Mouse (Mus musculus) liver, embryonic 11.5 days (tissue): Measurements from ENCODE around the gene Svopl. TPM values are rescaled to one million over a fixed set of nuclear protein-coding genes. Genes with fewer than 3 reads are reported as not detected.

Source experiments
- ATAC-seq: fragments of 200-750 bp; cut with Nextera tagmentation; replicated peaks from 2 replicates; pipeline ENCODE4 v1.8.0; 2017; ENCODE audit warnings: moderate number of reproducible peaks, mild to moderate bottlenecking, moderate TSS enrichment, moderate library complexity; ENCODE audit not compliant: low FRiP score
- DNase-seq: peaks from one replicate; pipeline ENCODE4 v3.0.0-alpha.2; 2017; ENCODE audit warnings: low spot score
- H3K27ac ChIP-seq: fragments of 300-500 bp; sonication (generic); 2 replicates; pipeline ENCODE4 v1.5.1; 2014; ENCODE audit warnings: mild to moderate bottlenecking, low read depth, low read length, control low read depth
- H3K27me3 ChIP-seq: fragments of 300-500 bp; sonication (generic); replicated peaks from 2 replicates; pipeline ENCODE4 v1.6.1; 2014; ENCODE audit warnings: low read length, mixed read lengths; ENCODE audit not compliant: control insufficient read depth, insufficient read depth
- H3K36me3 ChIP-seq: fragments of 300-500 bp; sonication (generic); 2 replicates; pipeline ENCODE4 v1.6.1; 2014; ENCODE audit warnings: mild to moderate bottlenecking, low read length, moderate library complexity, mixed read lengths; ENCODE audit not compliant: control insufficient read depth, insufficient read depth
- H3K4me1 ChIP-seq: fragments of 300-500 bp; sonication (generic); replicated peaks from 2 replicates; pipeline ENCODE4 v1.6.1; 2014; ENCODE audit warnings: low read length, mixed read lengths; ENCODE audit not compliant: control insufficient read depth, insufficient read depth
- H3K4me2 ChIP-seq: fragments of 300-500 bp; sonication (generic); 2 replicates; pipeline ENCODE4 v1.6.1; 2014; ENCODE audit warnings: mild to moderate bottlenecking, control low read depth, moderate library complexity
- H3K4me3 ChIP-seq: fragments of 300-500 bp; sonication (generic); 2 replicates; pipeline ENCODE4 v1.5.1; 2014; ENCODE audit warnings: low read depth, low read length, control low read depth
- H3K9ac ChIP-seq: fragments of 300-500 bp; sonication (generic); 2 replicates; pipeline ENCODE4 v1.6.1; 2014; ENCODE audit warnings: low read depth, low read length, control low read depth
- H3K9me3 ChIP-seq: fragments of 300-500 bp; sonication (generic); 2 replicates; pipeline ENCODE4 v1.6.1; 2016; ENCODE audit warnings: low read length, inconsistent platforms, mixed read lengths; ENCODE audit not compliant: control insufficient read depth
- WGBS: fragments of 180-500 bp; shearing (Covaris S2); extraction: QIAGEN DNeasy Blood & Tissue Kit; methylation state at CpG from one replicate; pipeline ENCODE4 v1.1.7; 2014; 5-methylcytosine and 5-hydroxymethylcytosine counted together
- polyA plus RNA-seq: library from polyadenylated mRNA; unstranded; fragments of >200 nt; fragmentation: Nextera tagmentation; extraction: Ambion mirVana; gene quantifications from 2 replicates; pipeline ENCODE4 v1.2.1, GENCODE M21; 2014

The Svopl gene
- 0.08 and 0.25 TPM in 2 replicates for polyA plus RNA-seq

- Histone ChIP-seq H3K4me2 (no peak within 1 kb of the TSS), H3K9me3 (no peaks in the 10 kb centered on the region), H3K4me1 (no peaks in the 10 kb centered on the region), H3K27me3 (no peaks in the 10 kb centered on the region), H3K36me3 (no peaks in the 10 kb centered on the region), H3K27ac (no peak within 1 kb of the TSS), H3K9ac (no peak within 1 kb of the TSS), H3K4me3 (no peak within 1 kb of the TSS)
- DNase-seq, result no peak
- no peak for ATAC-seq
- 48% methylated on average over 6 of the region's 6 CpGs for WGBS
Measured at GRCm38 (mm10) chr6:38046838-38047237, at the start of gene Svopl. TSS of gene Svopl (minus strand) at chr6:38046996.

- no peaks in the 10 kb centered on the region for H3K27me3 ChIP-seq
- H3K9ac ChIP-seq, result no peak overlapping the region
- H3K9me3 ChIP-seq, result no peaks in the 10 kb centered on the region
- 83% methylated on average over 10 of the region's 10 CpGs for WGBS
- ATAC-seq (no peak), DNase-seq (no peak)
- H3K36me3 ChIP-seq, result no peaks in the 10 kb centered on the region
- no peak overlapping the region for H3K4me2 ChIP-seq
- H3K4me3 ChIP-seq, result no peak overlapping the region
- H3K4me1 ChIP-seq, result no peaks in the 10 kb centered on the region
- H3K27ac ChIP-seq, result no peak overlapping the region
Measured at GRCm38 (mm10) chr6:38094701-38095100, 47.9 kb upstream of the Svopl start.

GRCm38 (mm10) chr6:38092539-38092938, 45.7 kb upstream of the Svopl start:
- WGBS, result 83% methylated on average over 8 of the region's 8 CpGs
- no peak for DNase-seq
- no peak overlapping the region for H3K27ac ChIP-seq
- H3K9ac ChIP-seq, result no peak overlapping the region
- H3K4me3 ChIP-seq, result no peak overlapping the region
- H3K4me2 ChIP-seq, result no peak overlapping the region
- no peaks in the 10 kb centered on the region for H3K36me3 ChIP-seq
- no peak for ATAC-seq
- no peaks in the 10 kb centered on the region for H3K4me1 ChIP-seq
- no peaks in the 10 kb centered on the region for H3K9me3 ChIP-seq
- no peaks in the 10 kb centered on the region for H3K27me3 ChIP-seq

- DNase-seq (no peak), ATAC-seq (no peak)
- H3K27me3 ChIP-seq, result no peaks in the 10 kb centered on the region
- H3K4me1 ChIP-seq, result no peaks in the 10 kb centered on the region
- H3K36me3 ChIP-seq, result no peaks in the 10 kb centered on the region
- no peak overlapping the region for H3K9ac ChIP-seq
- 79% methylated on average over 9 of the region's 9 CpGs for WGBS
- no peak overlapping the region for H3K4me3 ChIP-seq
- H3K4me2 ChIP-seq, result no peak overlapping the region
- H3K27ac ChIP-seq, result no peak overlapping the region
- no peaks in the 10 kb centered on the region for H3K9me3 ChIP-seq
Measured at GRCm38 (mm10) chr6:38087242-38088026, 40.6 kb upstream of the Svopl start.

- ATAC-seq, result no peak
- Histone ChIP-seq H3K27me3 (no peaks in the 10 kb centered on the region), H3K4me3 (no peak overlapping the region), H3K9me3 (no peaks in the 10 kb centered on the region), H3K36me3 (no peaks in the 10 kb centered on the region), H3K4me1 (peaks cover 5% of the 10 kb centered on the region), H3K4me2 (no peak overlapping the region), H3K27ac (no peak overlapping the region), H3K9ac (no peak overlapping the region)
- no peak for DNase-seq
- 45% methylated on average over 4 of the region's 4 CpGs for WGBS
Measured at GRCm38 (mm10) chr6:38083204-38083603, 36.4 kb upstream of the Svopl start.

- DNase-seq, result no peak
- no peaks in the 10 kb centered on the region for H3K36me3 ChIP-seq
- no peaks in the 10 kb centered on the region for H3K9me3 ChIP-seq
- peaks cover 5% of the 10 kb centered on the region for H3K4me1 ChIP-seq
- no peaks in the 10 kb centered on the region for H3K27me3 ChIP-seq
- ATAC-seq, result no peak
- H3K9ac ChIP-seq, result no peak overlapping the region
- WGBS, result 67% methylated on average over 11 of the region's 11 CpGs
- no peak overlapping the region for H3K4me3 ChIP-seq
- H3K4me2 ChIP-seq, result no peak overlapping the region
- no peak overlapping the region for H3K27ac ChIP-seq
Measured at GRCm38 (mm10) chr6:38081727-38082341, 35.0 kb upstream of the Svopl start.

GRCm38 (mm10) chr6:38080364-38080763, 33.6 kb upstream of the Svopl start:
- H3K9ac ChIP-seq, result no peak overlapping the region
- H3K36me3 ChIP-seq, result no peaks in the 10 kb centered on the region
- no peaks in the 10 kb centered on the region for H3K9me3 ChIP-seq
- ATAC-seq (no peak), DNase-seq (no peak)
- no peak overlapping the region for H3K4me2 ChIP-seq
- H3K27me3 ChIP-seq, result no peaks in the 10 kb centered on the region
- WGBS, result 59% methylated on average over 4 of the region's 4 CpGs
- H3K4me1 ChIP-seq, result peaks cover 5% of the 10 kb centered on the region
- no peak overlapping the region for H3K4me3 ChIP-seq
- H3K27ac ChIP-seq, result no peak overlapping the region

GRCm38 (mm10) chr6:38073592-38073991, 26.8 kb upstream of the Svopl start:
- H3K9ac ChIP-seq, result no peak overlapping the region
- no peak overlapping the region for H3K4me3 ChIP-seq
- H3K4me2 ChIP-seq, result no peak overlapping the region
- no peaks in the 10 kb centered on the region for H3K27me3 ChIP-seq
- H3K27ac ChIP-seq, result no peak overlapping the region
- WGBS, result 85% methylated on average over 3 of the region's 3 CpGs
- DNase-seq, result no peak
- no peak for ATAC-seq
- peaks cover 9% of the 10 kb centered on the region for H3K4me1 ChIP-seq
- H3K9me3 ChIP-seq, result no peaks in the 10 kb centered on the region
- H3K36me3 ChIP-seq, result no peaks in the 10 kb centered on the region
